Mouse (Mus musculus): ENCODE measurements at regions not wholly inside any gene's neighbourhood (a gene's known extent, or its start where the extent isn't known, plus 50 kb on each side); places are given as distances from the start of the nearest gene placed in this dataset.
A peak's percentile ranks its signal among the peaks of the same experiment; 100 is the strongest.

DNA sequence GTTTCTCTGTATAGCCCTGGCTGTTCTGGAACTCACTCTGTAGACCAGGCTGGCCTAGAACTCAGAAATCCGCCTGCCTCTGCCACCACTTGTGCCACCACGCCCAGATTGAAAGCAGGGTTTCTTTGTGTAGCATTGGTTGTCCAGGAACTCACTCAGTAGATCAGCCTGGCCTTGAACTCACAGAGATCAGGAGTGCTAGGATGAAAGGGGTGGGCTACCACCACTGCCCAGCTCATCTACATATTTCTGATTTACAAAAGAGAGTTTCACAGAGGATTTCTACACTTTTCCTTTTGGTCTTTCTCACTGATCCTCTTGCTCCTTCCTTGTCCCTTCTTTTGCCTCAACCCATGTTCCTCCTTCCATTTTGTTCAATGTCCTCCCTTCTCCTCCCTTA, 53.1 kb upstream of the Lbx1 start:
- no peak for DNase-seq

DNA sequence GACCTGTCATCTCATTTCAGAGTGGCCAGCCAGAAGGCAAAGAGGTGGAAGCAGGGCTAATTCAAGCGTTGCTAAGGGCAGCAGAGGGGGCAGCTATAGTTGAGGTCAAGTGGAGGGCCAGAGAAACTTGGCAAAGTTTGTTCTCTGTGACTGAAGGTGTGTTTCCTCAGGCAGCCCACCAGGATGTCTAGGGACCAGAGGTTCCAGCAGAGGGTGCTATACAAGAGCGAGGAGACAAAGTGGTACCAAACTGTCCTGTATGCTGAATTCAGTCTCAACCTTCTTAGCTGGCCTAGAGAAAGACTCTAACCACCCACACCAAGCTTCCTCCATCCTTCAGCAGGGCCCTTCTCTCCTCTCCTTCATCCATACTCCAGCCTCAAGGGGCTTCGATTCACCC, 62.2 kb upstream of the Lbx1 start:
- no peak for DNase-seq

DNA sequence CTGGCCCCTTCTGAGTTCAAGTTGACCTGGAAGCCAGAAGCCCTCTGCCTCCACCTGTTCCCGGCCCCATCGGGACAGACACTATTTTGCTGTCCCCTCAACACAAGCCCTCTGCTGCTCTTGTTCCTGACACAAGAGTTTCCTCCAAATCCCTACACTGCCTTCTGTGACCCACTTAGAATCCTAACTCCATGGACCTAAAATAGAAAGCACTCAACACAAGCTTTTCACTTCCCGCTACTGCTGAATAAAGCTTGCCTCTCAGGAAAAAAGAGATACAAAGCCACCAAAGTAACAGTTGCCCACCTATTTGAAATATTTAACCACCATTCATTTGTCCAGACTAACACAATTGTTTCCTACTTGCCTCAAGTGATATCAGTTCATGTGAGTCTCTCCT, 63.7 kb upstream of the Lbx1 start:
- DNase-seq = no peak

DNA sequence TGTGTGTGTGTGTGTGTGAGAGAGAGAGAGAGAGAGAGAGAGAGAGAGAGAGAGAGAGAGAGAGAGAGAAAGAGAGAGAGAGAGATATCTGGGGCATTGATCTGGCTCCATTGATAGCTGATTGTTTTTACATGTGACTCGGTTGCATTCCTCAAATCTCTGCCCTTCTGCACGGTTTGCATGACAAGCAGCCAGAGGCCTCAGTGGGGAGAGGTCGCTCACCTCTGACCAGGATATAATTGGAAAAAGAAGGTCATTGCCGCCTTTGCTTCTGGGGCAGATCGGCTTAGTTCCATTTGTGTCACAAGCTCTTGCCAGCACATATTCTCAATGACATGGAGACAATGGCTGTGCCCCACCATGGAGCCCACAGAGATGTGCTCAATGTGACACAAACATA, 63.8 kb upstream of the Btrc start:
- no peak for DNase-seq

DNA sequence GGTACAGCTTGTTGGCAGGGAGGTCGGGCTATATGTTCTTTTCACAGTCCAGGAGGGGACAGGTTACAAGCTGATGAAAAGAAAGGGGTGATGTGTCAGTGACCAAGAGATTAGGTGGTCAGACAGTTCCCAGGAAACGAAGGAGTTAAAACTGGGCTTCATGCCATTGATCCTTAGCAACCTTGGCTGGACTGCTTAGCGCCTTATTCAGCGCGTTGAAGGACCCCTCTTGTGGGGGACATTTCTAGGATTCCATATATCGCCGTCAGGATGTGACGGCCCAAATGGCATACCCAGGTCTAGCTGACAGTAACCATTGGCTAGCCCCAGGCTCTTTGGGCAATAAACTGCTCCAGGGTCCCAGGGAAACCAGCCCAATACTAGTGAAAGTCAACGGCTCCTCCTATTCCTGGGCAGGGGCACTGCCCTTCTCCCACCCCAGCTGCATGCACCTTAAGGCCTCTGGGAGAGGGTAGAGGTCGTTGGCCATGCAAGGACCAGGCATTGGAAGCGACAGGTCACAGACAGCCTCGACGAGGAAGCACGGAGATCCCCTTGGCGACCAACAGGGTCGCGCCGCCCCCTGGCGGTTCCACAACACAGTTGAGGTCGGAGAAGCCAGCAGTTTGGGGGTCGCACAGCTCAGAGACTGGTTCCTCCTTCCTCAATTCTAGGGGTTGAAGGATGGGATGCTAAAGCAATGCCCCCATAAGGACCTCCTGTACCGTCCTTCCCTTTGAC, 62.7 kb upstream of the Btrc start:
- DNase-seq = no peak

DNA sequence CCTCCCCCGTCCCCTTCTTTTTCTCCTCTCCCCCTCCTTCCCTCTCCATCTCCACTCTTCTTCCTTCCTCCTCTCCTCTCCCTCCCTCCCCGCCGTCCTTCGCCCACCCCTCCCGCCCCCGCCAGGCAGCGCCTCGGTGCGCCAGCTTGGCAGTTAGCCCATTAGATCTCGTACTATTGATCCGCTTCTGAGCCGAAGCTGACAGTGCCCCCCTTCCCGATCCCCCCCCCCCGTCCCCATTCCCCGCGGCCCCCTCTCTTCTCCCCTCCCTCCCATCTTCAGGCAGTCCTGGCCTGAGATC, 62.2 kb upstream of the Btrc start:
- no peak for DNase-seq

DNA sequence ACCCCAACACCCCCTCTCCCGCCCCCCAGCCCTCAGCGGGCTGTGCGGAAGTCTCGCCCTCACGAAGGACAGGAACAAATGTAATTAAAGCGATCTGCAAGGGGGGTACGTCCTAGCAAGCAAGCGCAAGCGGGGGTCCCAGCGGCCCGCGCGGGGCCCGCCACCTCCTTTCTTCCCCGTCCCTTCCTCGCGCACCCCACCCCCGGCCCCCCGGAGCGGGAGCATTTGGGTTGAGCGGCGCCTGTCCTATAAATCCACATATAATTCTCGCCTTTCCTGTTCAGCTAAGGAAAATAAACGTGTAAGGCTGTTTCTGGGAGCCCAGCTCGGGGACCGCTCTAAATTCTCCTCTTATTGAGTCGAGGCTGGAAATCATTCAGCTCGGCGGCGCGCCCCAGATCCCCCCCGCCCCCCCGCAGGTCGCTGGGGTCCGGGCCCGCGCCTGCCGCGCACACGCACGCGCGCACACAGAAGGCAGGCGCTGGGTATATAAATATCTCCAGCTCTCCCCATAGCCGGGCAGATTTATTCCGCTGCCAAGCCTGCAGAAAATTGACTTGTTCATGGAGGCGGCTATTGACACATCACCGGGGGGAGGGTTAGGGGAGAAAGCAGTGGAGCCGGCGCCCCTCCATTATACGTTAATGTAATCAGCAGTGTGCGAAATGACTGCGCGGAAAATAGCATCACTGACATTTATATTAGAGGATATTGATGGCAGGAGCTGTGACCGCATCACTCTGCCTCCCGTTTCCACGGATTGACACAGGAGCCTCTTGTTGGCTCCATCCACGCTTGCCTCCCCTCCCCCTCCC, 61.6 kb upstream of the Btrc start:
- no peak for DNase-seq

DNA sequence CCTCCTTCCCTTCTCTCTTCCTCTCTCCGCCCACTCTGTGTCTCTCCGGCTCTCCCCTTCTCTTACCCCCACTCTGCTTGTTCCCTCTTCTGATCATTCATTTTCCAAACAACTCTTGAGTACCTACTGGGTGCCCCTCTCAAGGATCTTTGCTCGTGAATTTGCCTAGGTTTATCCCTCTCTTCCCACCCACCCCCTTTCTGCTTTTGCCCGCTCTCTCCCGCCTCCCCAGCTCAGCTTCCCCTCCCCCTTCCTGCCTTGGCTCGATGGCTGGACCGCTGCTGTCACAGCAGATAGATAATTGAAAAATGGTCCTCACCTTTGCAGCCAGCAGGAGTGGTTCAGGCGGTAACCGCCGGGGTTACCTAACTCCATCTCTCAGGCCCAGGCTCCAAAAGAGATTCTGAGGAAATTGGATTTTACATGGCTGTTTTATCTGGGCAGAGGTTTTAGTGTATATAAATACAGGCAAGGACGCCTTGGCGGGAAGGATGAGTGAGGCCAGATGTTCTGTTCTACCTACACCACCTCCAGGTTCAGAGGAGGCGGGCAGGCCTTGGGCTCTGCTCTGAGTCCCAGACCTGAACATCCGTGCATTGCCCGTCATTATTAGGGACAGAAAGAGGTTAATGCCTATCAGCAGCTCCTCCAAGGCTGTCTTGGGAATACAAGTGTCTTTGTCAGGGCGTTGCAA, 60.8 kb upstream of the Btrc start:
- no peak for DNase-seq

DNA sequence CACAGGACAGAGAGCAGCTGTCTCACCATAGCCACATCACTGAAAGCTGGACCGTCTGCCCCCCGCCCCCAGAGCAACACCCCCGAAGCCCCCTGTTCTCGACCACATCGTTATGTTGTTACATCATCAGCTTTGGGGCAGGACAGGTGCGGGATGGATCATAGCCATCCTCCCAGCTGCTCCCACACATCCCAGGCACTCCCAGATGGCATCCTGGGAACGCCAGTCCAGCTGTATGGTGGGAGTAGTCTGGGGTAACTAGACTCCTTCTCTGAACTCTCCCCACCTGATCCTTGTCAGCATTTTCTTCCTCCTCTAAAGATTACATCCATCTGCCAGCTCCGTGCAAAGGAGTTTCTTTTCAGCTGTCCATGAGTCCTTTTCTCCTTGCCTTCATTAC, 59.0 kb upstream of the Btrc start:
- DNase-seq = no peak

DNA sequence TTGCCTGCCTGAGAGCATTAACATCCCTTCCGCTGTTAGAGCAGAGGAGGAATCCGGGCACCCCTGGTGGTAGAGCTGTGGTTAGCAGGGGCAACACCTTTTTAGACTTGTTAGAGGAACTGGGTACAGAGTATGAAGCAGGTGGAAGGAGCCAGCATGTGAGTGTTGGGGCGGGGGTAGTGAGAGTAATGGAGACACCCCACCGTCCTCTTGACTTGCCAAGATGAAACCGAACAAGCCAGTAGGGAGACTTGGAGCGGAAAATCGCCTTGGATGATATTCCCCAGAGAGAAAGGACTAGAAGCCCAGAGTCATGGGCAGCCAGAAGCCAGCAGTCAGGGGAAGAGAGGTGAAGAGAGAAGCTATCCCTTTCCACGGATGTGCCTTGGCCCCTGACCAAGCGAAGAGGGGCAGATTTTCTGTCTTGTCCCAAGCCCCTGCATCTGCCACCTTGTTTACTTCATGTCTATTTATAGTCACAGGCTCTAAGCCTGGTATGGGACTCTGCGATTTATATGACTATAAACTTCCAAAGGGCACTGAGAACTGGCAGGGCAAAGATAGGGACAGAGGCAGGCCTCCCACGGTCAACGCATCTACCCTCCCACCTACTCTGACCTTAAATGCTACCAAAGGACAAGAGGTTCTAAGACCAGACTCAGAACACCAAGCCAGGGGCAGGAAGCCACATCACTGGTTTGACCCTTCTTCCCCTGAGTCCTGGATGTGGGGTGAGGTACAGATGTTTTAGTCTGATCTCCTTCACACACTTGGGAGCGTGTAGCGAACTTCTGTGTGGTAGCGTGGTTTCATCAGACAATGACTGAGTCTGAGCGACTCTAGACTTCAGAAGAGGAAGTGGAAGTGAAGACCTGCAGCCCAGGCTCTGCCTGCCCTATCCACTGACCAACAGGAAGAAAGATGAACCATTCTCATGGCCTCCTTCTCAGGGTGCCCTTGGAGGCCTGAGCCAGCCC, 55.9 kb upstream of the Btrc start:
- no peak for DNase-seq

DNA sequence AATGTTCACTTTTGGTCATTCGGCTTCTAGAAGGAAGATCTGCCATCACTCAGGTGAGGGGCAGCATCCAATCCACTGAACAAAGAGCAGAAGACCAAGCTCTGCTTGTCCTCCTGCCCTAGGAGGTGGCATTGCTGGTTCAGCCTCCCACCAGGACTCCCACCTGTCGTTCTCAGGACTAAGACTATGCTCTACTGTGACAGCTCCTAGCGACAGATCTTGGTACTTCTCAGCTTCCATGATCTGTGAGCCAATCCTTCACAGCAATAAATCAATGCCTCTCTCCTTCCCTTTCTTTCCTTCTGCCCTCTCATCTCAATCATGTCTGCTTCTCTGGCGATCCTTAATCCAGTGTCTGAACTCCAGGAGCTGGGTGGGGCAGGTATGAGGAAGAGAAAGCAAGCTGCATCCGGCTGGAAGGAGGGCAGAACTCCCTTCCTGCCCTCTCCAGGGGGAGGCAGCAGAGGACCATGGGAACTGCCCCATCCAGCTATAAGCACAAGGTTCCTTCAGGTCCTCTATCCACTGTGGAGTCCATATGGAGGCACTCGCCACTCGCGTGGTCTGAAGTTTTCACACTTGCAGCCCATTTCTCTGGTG, 54.8 kb upstream of the Btrc start:
- no peak for DNase-seq

DNA sequence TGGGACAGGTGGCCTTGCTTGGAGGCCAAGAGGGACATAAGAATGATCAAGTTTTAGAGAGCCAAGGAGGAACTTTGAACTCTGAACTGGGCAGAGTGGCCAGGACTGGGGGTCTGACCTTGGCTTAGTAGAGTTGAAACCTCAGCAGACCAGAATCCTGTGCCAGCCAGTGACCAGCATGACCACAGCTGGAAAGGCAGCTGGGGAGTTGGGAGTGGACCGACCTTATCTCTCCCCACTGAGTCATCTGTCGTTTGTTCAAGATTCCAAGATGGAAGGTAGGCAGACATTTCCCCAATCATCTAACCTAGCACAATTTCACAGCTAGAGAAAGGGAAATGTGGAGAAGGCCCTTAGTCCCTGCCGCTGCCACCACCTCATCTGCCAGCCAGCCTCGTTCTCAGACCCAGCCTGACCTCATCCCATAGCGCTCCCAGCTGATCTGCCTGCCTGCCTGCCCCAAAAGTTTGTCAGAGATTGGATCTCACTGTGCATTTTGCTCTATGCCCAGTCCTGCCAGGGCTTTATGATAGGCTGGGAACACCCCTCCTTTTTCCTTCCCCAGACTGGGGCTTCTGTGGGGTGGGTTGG, 53.1 kb upstream of the Btrc start:
- DNase-seq = peak; percentile 47

DNA sequence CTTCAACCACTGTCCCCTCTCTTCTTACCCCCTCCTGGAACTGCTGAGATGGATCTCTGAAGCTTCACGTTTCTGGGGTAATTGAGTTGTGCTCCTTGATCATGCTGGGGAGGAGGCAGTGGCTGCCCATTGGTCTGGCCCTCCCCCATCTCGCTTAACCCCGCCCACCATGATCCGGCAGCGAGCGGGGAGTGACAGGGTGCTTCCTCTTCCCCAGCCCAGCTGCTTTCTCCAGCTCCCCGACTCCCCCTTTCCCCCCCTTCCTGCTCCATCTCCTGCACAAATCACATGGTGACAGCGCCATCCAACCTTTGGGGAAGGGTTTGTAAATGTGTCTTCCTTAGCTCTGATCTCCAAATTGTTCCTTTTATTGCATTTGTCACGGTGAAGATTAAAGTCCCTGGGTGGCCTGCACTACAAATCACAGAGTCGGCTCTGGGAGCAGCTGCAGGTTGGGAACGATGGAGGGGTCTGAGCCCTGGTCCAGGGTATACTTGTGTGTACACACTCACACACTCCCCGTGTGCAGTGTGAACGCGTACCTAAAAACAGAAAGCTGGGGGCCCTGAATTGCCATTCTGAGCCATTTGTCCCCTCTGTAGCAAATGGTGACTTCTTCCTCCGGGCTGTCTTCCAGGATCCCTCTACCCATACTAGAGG, 52.5 kb upstream of the Btrc start:
- DNase-seq = peak; percentile 86

DNA sequence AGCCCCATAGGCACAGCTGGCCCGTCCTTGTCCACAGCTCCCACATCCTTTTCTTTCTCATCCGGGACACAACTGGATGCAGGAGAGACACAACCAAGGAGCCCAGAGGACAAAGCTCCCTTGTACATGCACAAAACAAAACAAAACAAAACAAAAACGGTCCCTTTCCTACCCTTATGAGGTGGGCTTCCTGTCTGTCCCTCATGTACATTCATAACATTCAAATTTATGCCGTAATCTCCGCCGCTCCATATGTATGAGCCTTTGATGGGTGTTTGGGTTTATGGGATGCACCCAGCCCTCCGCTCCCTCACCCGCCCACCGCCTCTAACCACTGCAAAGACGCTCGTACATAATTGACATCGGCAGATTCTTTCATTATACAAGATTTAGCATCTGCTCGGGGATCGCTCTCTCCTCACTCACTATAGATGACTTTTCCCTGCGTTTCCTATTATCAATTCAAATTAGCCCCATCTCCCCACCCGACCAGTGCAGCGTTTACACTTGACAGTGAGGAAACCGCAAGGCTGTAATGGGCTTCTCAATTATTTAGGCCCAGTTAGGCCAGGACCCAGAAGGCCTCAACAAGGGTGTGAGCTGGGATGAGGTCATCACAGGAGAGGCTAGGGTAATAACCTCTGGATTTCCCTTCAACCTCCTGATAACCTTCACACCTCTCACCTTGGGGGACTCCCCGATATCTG, 51.5 kb upstream of the Btrc start:
- no peak for DNase-seq

DNA sequence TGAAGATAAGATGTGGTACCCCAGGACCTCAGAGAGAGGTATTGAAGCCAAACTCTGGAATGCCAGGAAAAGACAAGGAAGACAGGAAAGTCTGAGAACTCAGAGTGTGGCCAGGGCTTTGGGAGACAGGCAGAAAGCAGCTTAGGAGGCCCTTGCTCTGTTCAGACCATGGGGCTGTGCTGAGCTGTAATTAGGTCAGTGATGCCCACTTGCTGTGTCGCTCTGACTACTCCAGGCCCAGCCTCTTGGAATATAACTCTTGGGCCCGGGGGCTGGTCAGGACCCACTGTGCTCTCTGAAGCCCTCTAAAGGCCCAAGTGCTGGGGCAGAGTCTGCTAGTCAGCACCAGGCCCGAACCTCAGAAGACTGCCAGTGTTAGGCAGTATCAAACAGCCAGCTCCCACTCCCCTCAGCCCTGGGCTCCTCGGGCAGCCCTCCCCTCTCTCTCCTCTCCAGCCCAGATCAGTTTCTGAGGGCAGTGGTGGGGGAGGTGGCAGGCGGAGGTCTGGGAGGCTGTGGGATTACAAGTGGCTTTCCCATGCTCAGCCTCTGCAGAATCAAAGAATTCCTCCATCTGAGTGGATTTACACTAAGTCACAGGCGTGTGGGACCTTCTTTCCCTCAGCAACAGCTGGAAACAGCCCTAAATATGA, 50.7 kb upstream of the Btrc start:
- DNase-seq = no peak
